Mouse (Mus musculus): ENCODE data around the gene Lbx2.

GRCm38 (mm10) chr6:83068221-83068620, 17.9 kb upstream of the Lbx2 start:
- no peak for TF ChIP-seq EP300 (IDR thresholded peaks at IDR 0.05; ENCODE audit: low read depth)
- no peak for TF ChIP-seq CTCF (IDR thresholded peaks at IDR 0.05; ENCODE audit: low read depth)

Data from heart, postnatal 0 days (tissue).